Mouse (Mus musculus) C2C12 (cell line): ENCODE measurements at regions not wholly inside any gene's neighbourhood (a gene's known extent, or its start where the extent isn't known, plus 50 kb on each side); places are given as distances from the start of the nearest gene placed in this dataset.

ENCODE experiments used
- CEBPB ChIP-seq: IDR thresholded peaks from one replicate; pipeline ENCODE4 v1.6.1; 2011; ENCODE audit warnings: low read depth, mild to moderate bottlenecking, control low read depth, moderate library complexity
- CTCF ChIP-seq: IDR thresholded peaks from one replicate; pipeline ENCODE4 v1.5.1; 2011; ENCODE audit not compliant: control insufficient read depth, insufficient read depth, insufficient read length
- MAX ChIP-seq: IDR thresholded peaks from one replicate; pipeline ENCODE4 v1.6.1; 2011; ENCODE audit warnings: mild to moderate bottlenecking, control low read depth
- MYOG ChIP-seq: IDR thresholded peaks from one replicate; pipeline ENCODE4 v1.6.1; 2011; ENCODE audit not compliant: control insufficient read depth, insufficient read length; ENCODE audit errors: extremely low read depth
- USF1 ChIP-seq: IDR thresholded peaks from one replicate; pipeline ENCODE4 v1.6.1; 2011; ENCODE audit warnings: low read depth, mild to moderate bottlenecking, control low read depth, moderate library complexity

DNA sequence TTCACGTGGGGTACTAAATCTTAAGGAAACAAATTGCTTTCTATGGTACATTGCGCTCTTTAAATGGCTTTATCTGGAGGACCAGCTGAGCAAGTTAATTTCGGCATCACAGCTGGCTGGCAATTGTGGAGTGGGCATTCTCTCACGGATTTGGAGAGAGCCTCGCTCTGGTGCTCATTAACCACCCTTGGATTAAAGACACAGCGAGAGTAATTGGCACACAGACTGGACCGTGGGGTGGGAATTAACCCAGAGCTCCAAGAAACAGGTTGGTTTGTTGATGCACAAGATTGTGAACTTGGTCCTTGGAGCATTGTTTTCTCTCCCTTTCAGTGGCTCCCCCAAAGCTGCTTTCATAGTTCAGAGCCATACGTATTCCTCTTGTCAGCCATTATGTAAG is 156.3 kb upstream of the Chd6 start:
- no peak for TF ChIP-seq CTCF
- no peak for TF ChIP-seq CEBPB
- TF ChIP-seq MAX, result no peak
- TF ChIP-seq MYOG, result no peak
- TF ChIP-seq USF1, result no peak
